Mouse (Mus musculus) gastrocnemius, adult 8-10 months (tissue): ENCODE data around the gene Sash1. TPM values are rescaled to one million over a fixed set of nuclear protein-coding genes. Genes with fewer than 3 reads are reported as not detected.

ENCODE experiments used
- DNase-seq, 2 experiments: peaks; one replicate each; pipeline ENCODE4 v3.0.0; 2022; ENCODE audit warnings: low spot score in 2 of 2
- total RNA-seq, 4 experiments: library from RNA; stranded (reverse); gene quantifications; 2 replicates each; pipeline ENCODE4 v1.2.4; 2022

Sash1 gene
- total RNA-seq, 4 experiments from 2014 or later, result 5.1 to 10.3 (median 8.0) TPM

DNA sequence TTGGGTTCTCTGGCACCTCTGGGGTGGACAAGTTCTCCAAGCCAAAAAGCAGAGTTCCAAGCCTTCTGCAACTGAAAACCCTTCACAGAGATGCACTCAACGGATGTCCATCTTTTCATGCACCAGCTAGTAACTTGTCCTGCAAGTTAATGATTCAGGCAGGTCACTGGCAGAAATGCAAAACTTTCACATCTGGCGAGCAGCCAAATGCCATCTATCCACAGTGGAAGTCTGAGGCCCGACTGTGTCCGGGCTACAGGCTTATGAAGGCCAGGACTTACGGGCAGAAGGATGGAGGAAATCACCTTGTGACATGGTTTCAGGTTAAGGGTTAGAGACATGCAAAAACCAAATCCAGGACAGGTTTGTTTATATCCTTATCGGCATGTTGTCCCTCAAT is 88.0 kb downstream of the Sash1 start:
- no peak for DNase-seq

DNA sequence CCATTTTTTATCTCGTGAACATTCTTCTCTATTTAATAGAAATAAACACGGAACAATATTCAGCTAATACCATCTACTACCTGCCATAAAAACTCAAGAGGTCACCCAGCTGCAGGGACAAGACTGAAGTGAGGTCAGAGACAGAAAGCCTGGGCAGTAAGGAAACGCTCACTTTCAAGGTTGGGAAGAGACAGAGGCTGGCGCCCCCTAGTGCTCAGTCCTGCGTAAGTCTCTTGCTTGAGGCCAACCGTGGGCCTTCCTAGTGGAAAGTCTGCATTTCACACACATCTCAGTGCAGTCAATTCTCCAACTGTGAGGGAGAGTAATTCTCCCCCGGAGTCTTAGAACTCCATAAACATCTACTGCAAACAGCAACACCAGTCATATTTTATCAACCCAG is 90.5 kb downstream of the Sash1 start:
- peak; percentile 46 to 58 for DNase-seq

DNA sequence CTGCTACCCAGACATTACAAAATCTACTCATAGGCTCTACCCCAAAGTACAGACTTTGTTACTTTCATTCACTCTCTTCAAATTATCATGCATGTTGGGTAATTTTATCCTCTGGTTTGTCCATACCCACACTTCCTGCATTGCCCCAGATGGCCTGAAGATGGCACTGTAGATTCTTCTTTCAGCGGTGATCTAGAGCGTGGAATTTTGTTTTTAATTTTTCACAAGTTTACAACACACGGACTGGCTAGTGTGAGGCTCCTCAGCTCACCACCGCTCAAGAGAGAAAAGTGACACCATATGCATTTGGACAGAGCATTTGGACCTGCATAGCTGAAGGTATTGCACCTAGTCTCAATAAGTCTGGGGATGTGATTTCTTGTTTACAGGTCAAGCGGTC is 93.5 kb downstream of the Sash1 start:
- DNase-seq, result peak; percentile 22 to 33

DNA sequence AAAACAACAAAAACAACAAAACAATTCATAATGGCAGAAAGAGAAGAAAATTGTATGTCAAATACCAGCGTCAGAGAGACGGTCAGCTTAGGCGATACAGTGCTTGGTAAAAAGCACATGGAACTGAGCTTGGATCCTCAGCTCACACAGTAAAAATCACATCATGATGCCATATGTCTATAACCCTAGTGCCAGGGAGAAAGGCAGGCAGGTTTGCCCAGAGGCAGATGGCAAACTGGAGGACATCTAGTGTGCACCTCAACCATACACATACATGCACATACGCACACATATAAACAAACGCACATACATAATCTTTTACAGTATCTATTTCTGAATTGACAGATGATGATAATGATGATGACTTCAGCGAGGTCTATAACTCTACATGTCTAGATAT is 96.8 kb downstream of the Sash1 start:
- DNase-seq, result no peak

DNA sequence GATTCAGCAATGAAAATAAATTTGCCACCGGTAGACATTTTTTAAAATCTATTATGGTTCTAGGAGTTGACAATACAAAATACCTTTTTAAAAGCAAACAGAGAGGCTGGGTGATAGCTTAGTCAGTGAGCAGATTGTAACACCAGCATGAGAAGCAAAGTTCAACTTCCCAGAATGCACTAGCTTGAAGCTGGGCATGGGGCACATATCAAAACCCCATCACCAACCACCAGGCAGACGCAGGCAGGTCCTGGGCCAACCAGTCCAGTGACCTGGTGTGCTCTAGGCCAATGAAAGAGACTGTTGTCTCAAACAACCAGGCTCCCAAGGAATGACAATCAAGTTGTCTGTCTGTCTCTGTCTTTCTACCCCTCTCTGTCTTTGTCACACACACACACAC is 98.6 kb downstream of the Sash1 start:
- no peak for DNase-seq

DNA sequence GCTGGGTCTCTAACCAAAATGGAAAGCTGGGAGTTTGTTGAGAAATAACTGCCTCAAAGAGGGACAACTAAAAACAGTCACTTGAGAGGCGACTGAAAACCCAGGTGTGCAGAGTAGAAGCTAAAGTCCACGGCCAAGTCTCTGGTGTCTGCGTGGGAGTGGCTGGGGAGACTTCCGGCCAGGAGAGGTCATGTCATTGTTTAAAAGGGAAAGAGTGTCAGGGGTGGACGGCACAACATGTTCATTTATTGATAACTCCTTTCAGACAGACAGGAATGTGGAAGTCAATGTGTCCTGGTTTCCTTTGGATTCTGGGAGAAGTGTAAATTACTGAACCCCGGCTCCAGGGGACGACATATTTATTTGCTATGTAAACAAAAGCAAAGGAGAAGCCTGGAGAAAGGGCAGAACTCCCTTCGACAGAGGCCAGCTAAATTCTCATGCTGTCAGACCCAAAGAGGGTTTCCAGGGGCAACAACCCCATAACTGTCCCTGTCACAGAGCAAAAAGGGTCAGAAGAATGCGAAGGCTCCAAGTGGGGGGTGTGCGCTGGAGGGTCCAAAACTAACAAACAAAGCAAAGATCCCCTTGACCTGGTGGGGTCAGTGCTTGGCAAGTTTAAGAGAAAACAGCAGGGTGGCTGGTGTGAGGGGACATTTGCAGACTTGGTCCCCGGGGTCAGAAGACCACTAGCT is 100.3 kb downstream of the Sash1 start:
- DNase-seq, result no peak

DNA sequence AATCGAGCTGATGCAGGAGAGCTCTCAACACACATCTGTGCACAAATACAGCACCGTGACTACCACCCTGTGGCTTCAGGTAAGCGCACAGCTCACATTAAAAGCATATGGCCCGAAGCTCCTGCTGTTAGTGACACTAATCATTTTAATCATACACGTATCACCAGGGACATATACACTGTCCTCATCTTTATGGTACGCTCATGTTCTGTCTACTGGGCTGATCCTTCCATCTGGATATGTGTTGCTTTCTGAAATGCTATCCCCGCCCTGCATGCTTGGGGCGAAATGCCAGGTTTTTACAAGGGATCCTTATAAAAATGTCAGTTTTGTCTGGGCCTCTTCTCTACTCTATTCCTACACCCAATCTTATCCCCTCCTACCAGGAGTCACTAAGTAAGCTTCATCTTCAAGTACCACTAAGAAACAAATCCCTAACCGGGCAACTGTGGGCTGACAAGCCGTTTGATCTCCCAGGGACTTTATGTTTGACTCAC is 103.9 kb downstream of the Sash1 start:
- DNase-seq, result no peak

DNA sequence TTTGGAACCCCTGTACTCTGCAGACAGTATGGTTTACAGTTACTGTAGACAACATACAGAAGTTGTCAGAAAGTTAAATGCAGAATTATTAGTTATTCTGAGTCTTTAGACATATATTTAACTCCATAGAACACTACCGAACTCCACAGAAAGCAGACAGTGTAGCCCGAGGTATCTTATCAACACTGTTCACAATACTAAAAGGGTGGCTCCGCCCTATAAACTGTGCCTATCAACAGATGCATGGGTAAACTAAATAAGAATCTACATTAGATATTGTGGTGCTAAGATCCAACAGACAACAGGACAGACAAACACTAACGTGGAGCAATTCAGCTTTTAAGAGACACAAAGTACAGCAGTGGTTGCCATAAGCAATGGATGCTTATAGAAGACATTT is 106.0 kb downstream of the Sash1 start:
- no peak for DNase-seq

DNA sequence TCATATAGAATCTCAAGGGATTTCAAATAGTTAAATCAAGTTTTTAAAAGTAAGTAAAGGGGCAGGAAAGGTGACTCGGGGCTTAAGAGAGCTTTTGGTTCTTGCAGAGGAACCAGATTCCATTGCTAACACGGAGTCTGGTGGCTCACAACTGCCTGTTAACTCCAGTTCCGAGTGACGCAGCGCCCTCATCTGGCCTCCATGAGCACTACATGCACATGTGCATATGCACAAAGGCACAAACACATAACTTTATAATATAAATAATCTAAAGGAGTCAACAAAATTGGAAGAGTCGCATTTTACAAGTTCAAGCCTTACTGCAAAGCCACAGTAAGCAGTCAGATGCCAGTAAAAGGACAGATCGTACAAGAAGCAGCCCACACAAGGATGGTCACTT is 107.0 kb downstream of the Sash1 start:
- no peak for DNase-seq

DNA sequence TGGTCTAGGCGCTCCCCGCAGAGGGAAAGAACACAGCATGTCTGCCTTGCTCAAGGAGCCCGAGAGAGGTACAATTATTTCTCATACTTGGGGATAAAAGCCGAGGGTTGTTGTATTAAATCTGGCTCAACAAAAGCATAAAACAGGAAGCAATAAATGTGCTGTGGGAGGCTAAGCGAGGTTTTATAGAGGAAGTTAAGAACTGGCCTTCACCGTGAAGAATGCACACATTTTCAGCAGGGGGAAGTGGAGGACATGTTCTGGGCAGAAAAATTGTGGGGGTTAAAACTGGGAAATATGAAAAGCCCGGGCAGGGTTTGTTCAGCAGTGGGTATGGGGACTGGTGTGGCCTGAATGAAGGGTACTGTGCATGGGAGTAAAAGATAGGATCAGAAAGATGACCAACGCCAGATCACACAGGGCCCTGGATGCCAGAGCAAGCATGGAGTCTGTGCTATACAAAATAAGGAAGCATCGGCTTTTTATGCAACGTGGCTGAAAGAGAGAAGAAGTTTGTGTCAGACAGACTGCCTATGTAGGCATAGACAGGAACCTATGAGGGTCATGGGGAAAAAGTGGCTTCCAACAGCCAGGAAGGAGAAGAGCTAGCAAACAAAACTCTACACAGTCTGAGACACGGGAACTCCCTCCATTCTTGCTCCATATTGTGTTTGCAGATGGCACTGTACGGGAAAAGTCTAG is 108.2 kb downstream of the Sash1 start:
- no peak for DNase-seq

DNA sequence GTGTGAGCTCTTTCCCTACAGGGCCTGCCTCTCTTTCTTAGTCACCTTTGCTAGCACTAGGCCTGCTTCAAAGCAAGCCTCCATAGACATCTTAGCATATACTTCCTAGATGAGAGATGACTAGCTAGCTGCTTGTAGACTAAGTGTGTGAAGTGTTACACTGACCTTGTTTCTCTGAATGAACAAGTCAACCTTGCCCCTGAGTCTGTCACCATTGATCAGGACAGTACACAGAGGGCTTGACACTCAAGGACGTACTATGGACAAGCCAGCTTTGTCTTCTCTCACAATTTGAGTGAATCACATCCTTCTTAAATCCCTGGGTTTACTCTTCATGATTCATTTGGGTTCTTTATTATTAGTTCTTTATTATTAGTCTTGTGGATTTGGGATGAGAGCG is 109.1 kb downstream of the Sash1 start:
- no peak for DNase-seq

DNA sequence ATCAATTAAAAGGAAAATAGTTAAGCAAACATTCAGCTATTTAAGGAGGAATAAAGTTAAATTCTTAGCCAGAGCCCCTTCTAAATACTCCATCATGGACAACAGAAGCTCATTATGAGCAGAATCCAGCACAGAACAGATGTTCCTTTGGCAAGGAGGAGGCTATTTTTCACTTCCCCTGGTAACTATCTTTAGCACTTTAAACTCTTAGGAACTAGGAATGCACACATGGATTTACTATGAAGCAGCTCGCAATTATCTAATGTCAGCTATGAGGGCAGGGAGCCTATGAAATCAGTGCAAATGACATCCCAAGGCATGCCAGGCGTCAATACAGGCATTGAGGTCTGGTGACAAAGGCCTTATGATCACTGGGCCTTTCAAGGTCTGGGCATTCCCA is 110.1 kb downstream of the Sash1 start:
- no peak for DNase-seq

DNA sequence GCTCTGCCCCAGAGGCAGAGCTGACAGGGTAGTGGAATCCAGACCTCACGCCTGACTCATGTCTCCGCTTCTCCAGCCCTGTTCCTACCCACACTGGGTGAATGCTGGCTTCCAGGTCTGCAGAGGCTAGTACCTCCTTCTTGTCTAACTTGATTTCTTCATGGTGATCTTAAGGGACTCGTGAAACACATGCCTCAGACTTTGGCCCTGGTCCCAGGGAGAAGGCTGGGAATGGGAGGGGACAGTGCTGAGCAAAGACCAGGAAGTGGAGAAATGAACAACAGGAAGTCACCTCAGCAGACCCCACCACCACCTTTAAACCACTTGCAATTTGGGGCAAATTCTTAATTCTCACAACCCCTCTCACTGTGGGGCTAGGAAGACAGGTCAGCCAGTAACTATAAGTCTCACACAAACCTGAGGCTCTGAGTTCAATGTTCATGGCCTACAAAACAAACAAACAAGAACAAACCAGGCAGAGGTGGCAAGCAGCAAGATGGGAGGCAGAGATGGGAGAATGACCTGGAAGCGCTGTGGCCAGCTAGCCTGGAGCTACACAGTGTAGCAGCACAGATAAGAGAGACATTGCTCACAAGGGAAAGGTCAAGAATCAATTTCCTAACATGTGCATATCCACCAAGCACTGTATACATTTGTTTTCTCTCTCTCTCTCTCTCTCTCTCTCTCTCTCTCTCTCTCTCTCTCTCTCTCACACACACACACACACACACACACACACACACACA is 113.2 kb downstream of the Sash1 start:
- peak; percentile 57 to 65 for DNase-seq

DNA sequence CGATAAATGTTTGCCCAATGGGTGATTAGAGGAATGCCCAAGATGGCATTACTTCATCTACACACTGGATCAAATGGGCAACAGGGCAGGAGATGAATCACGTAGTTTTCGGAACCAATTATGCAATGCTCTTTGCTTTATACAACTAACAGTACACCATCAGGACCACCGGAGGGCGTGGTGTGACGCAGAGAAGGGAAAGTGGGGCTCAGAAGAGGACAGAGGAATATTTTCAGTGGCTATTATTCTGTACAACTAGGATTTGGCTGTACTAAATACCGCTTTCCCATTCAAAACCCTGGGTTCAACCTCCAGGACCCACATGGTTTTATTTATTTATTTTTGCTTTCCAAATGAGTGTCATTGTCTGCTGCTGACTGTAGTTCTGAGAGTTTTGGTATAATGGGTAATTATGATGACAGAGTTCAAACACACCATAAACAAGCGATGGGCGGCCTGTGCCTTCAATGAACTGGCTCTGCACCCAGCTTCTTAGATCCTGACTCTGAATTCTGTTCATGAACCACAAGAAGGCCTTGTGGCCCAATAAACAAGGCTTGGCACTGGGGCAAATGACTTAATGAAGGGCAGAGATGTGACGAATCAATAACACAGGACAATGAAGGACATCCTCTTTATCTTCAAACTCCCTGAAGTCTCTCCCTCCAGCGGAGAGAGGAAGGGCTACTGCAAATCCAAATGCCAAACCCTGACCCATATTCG is 114.8 kb downstream of the Sash1 start:
- DNase-seq, result no peak

DNA sequence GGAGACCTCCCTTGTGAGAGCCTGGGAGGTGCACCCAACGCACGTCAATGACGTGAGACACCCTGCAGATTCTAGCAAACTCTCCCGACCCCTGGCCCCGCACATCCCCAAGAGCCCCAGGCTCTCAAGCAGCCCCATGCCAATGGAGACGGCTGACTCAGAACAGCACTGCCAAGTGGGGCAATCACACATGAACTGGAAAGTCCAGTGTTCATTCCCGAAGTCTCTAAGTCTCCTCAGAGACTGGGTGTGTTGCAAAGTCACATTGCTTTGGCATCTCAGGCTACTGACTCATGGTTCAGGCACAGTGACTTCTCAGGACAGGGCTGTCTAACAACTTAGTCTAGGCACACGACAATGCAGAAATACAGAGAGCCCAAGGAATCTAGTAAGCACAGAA is 117.2 kb downstream of the Sash1 start:
- peak in 1 of 2 experiments; percentile 35 for DNase-seq

DNA sequence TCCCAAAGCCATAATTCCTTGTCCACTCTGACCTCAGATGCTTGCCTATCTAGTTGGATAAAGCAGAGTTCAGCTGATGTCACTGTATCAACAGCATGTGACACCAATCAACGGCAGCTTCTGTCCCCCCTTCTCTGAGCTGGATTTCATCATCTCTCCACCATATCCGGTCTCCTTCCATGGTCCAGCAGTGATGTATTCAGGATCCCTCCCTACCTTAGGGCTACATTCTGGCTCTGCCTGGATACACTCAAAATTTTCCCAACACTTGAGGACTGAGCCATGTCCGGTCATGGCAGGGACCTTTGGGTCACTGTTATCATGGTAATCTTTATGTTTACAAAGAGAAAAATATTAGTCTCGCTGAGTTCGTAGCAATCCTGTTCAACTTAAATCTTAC is 118.5 kb downstream of the Sash1 start:
- DNase-seq, result no peak

DNA sequence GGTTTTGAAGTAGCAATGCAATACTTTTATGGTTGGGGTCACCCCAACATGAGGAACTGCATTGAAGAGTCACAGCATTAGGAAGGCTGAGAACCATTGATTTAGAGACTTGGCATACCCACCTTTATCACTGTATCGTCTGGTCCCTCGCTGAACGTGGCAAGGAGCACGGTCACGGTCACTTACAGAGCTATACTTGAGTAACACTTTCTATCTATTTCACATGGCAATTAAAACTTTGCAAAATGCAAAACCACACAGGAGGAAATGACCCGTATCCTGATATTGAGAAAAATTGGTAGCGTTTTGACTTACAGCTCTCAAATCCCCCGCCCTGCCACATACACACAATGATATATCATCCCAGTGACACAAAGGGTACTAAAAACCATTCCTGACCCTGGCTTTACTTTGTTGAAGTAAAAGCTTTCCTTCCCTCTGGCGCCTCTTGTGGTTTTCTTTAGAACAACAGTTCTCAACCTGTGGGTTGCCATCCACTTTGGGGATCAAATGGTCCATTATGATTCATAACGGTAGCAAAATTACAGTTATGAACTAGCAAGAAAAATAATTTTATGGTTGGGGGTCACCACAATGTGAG is 119.8 kb downstream of the Sash1 start:
- DNase-seq, result no peak

DNA sequence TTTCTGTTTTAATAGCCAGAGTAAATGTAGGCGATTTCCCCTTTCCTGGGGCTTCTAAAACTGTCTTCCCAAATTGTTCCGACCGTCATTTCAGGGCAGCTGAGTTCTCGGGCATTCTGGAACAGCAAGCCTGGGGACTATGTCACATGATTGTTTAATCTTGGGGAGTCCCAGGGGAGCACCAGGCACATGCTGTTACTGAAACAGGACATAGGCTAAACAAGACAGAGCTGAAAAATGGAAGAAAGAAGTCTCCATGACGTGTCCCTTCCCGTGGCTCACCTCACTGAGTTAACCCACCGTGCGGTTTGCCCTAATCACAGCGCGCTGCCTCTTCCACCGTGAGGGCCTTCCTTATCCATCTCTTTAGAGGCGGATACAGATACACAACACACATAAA is 123.1 kb downstream of the Sash1 start:
- DNase-seq, result no peak

DNA sequence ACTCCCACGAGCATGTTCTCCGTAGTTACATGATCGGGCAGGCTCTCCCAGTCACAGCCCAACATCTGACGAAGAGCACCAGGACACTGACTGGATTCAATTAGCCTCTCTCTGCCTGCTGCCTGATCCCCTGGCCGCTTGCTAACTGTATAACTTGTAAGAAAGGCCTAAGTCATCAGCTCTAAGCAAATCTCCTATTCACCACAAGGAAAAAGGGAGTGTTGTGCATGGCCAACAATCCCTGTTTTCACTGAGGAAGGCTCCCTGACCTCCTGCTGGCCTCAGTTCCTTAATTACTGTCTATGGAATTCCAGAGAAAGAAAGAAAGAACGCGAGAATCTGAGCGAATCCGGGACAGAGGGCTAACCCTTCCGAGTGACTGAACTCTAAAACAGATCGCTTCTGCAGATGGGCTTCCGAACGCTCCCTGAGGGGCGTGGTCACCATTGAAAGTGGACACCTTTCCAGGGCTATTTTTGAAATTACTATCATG is 123.6 kb downstream of the Sash1 start:
- DNase-seq, result peak; percentile 50 to 61

DNA sequence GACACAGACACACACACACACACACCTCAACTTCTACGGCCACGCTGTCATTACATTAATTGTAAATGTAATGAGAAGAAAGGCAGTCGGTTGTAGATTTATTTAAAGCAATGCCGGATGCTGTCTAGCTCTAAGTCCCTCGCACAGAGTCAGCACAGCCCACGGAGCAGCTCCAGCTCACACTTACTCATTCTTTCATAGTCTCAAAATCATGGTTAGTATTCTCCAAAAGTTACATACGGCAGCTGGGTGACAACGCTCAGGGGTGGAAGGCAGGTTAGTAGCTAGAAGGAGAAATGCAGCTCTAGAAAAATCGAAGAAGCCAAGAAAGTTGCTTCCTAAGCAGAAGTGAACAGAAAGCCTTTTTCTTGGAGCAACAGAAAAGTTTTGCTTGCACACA is 124.2 kb downstream of the Sash1 start:
- no peak for DNase-seq

DNA sequence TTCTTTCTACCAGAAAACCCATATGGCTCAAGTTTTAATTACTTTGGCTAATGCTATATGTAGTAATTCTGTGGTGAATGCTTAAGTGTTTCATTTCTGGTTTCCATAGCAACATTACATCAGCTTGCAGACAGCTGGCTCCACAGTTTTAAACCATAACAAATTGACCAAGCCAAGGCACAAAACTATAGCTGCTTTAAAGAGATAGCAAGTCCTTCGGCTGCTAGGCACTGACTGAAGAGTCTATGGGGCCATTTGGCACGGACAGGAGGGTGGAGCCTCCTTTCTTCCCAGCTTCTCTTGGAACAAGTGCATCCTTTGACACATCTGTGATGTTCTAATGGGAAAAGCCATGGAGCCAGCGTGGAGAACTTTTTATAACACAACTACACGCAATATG is 125.3 kb downstream of the Sash1 start:
- DNase-seq, result peak; percentile 34 to 50
